Mouse (Mus musculus): ENCODE data around the gene Gng11. TPM values are rescaled to one million over a fixed set of nuclear protein-coding genes. Genes with fewer than 3 reads are reported as not detected.

Gng11 gene
- polyA plus RNA-seq, 1 experiment from 2014 or later: 28.2 TPM

DNA sequence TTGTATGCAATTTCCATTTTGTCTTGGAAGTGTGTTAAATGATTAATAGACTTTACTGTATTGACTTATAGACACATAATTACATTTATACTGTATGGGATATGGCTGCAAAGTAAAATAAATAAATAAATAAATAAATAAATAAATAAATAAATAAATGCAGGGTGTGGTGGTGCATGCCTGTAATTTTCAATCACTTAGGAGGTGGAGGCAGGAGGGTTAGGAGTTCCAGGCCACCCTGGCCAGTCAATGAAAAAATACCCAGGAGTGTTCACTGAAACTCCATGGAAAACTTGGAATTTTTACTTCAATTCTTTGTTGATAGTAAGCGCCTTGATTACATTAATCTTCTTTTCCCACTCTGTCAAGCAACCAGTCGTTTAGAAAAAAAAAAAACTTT lies 1.1 kb downstream of the Gng11 start:
- H3K27ac ChIP-seq: no peak overlapping the region
- H3K27me3 ChIP-seq (replicated peaks): no peaks in the 10 kb centered on the region
- 53% methylated on average over 2 of the region's 2 CpGs for WGBS (ENCODE audit: insufficient replicate concordance)
- peak overlapping the region; percentile 52; the same call in 1 of the 2 replicates for H3K4me3 ChIP-seq
- 0 out of 2 replicates have a peak, but pooled peaks cover 3% of the 10 kb centered on the region for H3K4me1 ChIP-seq
- H3K4me2 ChIP-seq: peak overlapping the region; percentile 67
- no peak overlapping the region for H3K9ac ChIP-seq
- H3K36me3 ChIP-seq: no peaks in the 10 kb centered on the region
- H3K9me3 ChIP-seq (replicated peaks): no peaks in the 10 kb centered on the region
- ATAC-seq: no peak

DNA sequence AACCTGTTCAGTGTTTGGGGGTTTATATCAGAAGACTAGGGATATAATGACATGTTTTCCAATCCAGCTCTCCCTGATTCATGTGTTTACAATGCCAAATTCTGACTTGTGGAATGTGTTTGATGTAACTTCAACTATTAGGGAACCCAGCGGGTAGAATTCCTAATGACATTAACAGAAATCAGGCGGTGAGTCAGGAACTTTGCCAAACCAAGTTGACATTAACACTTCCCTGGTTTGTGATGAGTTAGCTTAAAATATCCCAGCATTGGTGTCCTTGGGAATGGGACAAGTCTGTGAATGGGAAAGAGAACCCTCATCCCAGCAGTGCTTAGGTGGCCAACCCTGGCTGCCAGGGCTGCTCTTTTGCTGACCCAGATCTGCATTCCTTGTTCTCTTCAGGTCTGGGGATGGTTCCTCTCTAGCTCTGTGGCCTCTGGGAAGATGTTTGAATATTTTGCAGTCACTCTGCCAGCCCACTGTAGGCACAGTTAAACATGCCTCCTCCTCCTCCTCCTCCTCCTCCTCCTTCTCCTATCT lies 4.9 kb downstream of the Gng11 start:
- Histone ChIP-seq H3K9me3 (replicated peaks) (no peaks in the 10 kb centered on the region), H3K9ac (no peak overlapping the region), H3K27ac (no peak overlapping the region), H3K4me1 (0 out of 2 replicates have a peak, but pooled peaks cover 3% of the 10 kb centered on the region), H3K4me2 (no peak overlapping the region), H3K4me3 (no peak overlapping the region), H3K36me3 (no peaks in the 10 kb centered on the region), H3K27me3 (replicated peaks) (no peaks in the 10 kb centered on the region)
- ATAC-seq: no peak
- 81% methylated on average over 2 of the region's 2 CpGs for WGBS (ENCODE audit: insufficient replicate concordance)

DNA sequence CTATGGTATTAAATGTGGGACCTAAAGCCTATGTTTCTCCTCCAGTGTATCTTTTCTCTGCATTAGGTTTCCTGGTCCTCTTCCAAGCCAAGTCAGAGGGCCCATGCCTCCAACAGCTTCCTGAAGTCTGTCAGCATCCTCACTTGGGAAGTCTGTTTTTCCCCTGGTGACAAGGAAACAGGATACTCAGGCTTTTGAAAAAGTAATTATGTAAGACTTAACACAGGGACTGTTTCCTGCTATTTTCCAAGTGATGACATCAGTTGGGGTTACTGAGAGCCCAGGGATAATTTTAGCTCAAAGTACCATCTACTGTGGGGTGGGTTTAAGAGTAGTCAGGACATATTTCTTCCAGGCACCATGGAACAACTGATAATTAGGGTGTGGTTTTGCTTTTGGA lies 5.8 kb downstream of the Gng11 start:
- no peak for ATAC-seq
- H3K4me2 ChIP-seq: no peak overlapping the region
- H3K4me1 ChIP-seq: 0 out of 2 replicates have a peak, but pooled peaks cover 3% of the 10 kb centered on the region
- H3K36me3 ChIP-seq: no peaks in the 10 kb centered on the region
- no peak overlapping the region for H3K27ac ChIP-seq
- H3K9ac ChIP-seq: no peak overlapping the region
- no peaks in the 10 kb centered on the region for H3K27me3 ChIP-seq (replicated peaks)
- H3K9me3 ChIP-seq (replicated peaks): no peaks in the 10 kb centered on the region
- no peak overlapping the region for H3K4me3 ChIP-seq

DNA sequence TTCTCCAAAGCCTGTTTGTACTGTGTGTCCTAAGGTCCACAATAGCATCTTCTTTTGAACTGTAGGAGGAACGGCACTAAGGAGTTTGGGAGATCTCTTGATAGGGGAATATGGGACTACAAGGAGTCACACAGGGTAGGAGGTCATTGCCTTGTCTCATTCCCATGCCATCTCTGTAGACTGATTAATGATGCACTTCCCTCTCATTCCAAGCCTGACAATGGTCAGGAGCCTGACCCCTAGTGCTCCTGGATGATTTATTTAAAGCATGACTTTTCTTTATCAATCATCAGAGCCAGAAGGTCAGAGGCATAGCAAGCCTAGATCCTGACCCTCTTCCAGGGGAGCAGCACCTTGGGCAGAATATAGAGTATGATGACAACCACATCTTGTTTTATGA lies 18.9 kb downstream of the Gng11 start:
- no peak overlapping the region for H3K4me3 ChIP-seq
- H3K36me3 ChIP-seq: no peaks in the 10 kb centered on the region
- H3K27ac ChIP-seq: no peak overlapping the region
- WGBS (ENCODE audit: insufficient replicate concordance): 48% methylated on average over 1 of the region's 1 CpGs
- no peak for ATAC-seq
- H3K9me3 ChIP-seq (replicated peaks): no peaks in the 10 kb centered on the region
- H3K9ac ChIP-seq: no peak overlapping the region
- no peaks in the 10 kb centered on the region for H3K27me3 ChIP-seq (replicated peaks)
- H3K4me1 ChIP-seq: no peaks in the 10 kb centered on the region
- H3K4me2 ChIP-seq: no peak overlapping the region

DNA sequence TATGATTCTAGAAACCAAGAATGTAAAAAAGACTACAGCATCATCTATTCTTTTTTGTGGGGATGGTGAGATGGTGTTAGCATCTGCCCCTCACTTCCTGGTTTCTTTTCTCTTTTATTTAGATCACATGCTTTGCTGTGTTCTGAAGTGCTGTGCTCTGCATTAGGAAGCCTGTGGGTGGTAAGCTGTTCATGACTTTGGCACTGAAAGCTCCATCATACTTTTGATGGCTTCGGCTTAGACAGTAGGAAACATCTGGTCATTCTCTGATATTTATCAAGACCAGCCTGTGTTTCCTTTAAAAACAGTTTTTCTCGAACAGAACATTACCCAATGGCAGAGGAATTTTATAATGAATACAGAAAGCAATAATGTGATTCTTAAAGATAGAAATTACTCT lies 22.7 kb downstream of the Gng11 start:
- 30% methylated on average over 2 of the region's 2 CpGs for WGBS (ENCODE audit: insufficient replicate concordance)
- Histone ChIP-seq H3K4me1 (no peaks in the 10 kb centered on the region), H3K4me2 (no peak overlapping the region), H3K4me3 (no peak overlapping the region), H3K27ac (no peak overlapping the region), H3K9ac (no peak overlapping the region), H3K9me3 (replicated peaks) (no peaks in the 10 kb centered on the region), H3K27me3 (replicated peaks) (no peaks in the 10 kb centered on the region), H3K36me3 (no peaks in the 10 kb centered on the region)
- no peak for ATAC-seq

DNA sequence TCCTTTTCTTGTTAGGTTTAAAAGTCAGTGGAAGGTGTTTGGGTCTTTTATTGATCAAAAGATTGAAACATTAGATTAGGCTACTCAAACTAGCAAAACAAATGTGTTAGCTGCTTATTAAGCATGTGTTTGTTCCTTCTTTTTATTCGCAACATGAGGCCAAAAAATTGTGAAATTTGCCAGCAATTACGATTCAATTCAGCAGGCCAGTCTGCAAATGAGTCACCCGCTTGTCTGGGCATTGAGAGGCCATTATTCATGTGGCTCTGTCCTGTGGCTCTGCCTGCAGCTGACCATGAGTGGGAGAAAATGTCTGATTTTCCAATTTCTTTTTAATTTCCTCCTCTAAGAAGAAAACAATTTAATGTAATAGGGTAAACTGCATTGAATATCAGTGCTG lies 27.3 kb downstream of the Gng11 start:
- Histone ChIP-seq H3K9me3 (replicated peaks) (no peaks in the 10 kb centered on the region), H3K4me2 (no peak overlapping the region), H3K36me3 (no peaks in the 10 kb centered on the region), H3K4me1 (no peaks in the 10 kb centered on the region), H3K9ac (no peak overlapping the region), H3K4me3 (no peak overlapping the region), H3K27ac (no peak overlapping the region), H3K27me3 (replicated peaks) (no peaks in the 10 kb centered on the region)
- ATAC-seq: no peak
- whole genome bisulfite sequencing (ENCODE audit: insufficient replicate concordance): 58% methylated on average over 3 of the region's 3 CpGs

DNA sequence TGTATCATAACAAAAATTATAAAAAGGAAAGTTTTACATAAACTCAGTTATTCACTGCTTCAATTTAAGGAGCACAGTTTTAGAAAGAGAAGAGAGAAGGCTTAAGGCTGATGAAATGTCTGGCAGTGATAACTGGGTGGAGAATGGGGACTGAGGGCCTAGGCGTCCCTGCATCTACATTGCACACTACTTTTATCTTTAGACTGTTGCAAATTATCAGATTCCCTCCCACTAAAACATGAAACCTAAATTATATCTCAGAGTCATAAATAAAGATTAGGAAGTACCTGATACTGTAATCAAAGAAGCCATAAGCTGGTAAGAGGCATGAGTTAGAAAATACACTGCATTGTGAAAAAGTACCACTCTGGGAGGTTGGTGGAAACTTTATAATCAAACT lies 38.1 kb downstream of the Gng11 start:
- ATAC-seq: no peak
- no peak overlapping the region for H3K27ac ChIP-seq
- 36% methylated on average over 1 of the region's 1 CpGs for WGBS (ENCODE audit: insufficient replicate concordance)
- no peaks in the 10 kb centered on the region for H3K4me1 ChIP-seq
- no peak overlapping the region for H3K4me2 ChIP-seq
- H3K9me3 ChIP-seq (replicated peaks): no peaks in the 10 kb centered on the region
- no peak overlapping the region for H3K4me3 ChIP-seq
- H3K36me3 ChIP-seq: no peaks in the 10 kb centered on the region
- H3K27me3 ChIP-seq (replicated peaks): no peaks in the 10 kb centered on the region
- no peak overlapping the region for H3K9ac ChIP-seq

DNA sequence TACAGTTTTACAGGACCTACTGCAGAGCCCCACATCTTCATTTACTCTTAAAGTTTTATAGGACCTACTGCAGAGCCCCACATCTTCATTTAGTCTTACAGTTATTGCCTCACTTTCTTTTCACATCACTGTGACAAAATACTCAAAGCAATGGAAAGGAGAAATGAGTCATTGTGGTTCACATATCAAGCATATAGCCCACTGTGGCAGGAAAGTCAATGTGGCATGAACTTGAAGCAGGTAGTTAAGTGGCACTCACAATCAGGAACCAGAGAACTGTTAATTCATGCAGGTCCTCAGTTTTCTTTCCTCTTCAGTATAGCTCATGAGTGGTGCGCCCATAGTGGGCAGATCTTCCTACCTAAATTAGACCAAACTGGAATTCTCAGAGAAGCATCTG lies 43.5 kb downstream of the Gng11 start:
- Histone ChIP-seq H3K4me1 (no peaks in the 10 kb centered on the region), H3K27me3 (replicated peaks) (no peaks in the 10 kb centered on the region), H3K9ac (no peak overlapping the region), H3K9me3 (replicated peaks) (no peaks in the 10 kb centered on the region), H3K4me3 (no peak overlapping the region), H3K27ac (no peak overlapping the region), H3K4me2 (no peak overlapping the region), H3K36me3 (no peaks in the 10 kb centered on the region)
- no peak for ATAC-seq
- WGBS (ENCODE audit: insufficient replicate concordance): 60% methylated on average over 1 of the region's 1 CpGs

DNA sequence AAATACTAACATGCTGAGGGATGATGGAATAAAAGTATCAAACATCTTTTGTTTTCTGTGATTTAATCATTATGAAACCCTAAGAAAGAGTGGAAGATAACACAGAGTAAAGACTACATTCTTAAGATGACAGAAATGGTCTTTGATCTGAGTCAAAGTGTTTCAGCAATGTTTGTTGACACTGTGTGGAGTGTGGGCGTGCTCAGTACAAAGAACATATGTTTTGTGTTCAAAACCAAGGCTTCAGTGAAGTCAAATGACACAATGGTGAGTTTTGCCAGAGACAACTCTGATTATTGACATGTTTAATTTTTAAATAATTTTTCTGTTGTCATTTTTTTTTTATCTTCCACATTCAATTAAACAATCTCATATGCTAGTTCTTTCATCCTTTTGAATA lies 49.1 kb downstream of the Gng11 start:
- no peaks in the 10 kb centered on the region for H3K36me3 ChIP-seq
- H3K4me2 ChIP-seq: no peak overlapping the region
- no peak for ATAC-seq
- H3K9ac ChIP-seq: no peak overlapping the region
- no peaks in the 10 kb centered on the region for H3K9me3 ChIP-seq (replicated peaks)
- H3K4me1 ChIP-seq: no peaks in the 10 kb centered on the region
- no peak overlapping the region for H3K4me3 ChIP-seq
- H3K27ac ChIP-seq: no peak overlapping the region
- 42% methylated on average over 1 of the region's 1 CpGs for WGBS (ENCODE audit: insufficient replicate concordance)
- H3K27me3 ChIP-seq (replicated peaks): no peaks in the 10 kb centered on the region

DNA sequence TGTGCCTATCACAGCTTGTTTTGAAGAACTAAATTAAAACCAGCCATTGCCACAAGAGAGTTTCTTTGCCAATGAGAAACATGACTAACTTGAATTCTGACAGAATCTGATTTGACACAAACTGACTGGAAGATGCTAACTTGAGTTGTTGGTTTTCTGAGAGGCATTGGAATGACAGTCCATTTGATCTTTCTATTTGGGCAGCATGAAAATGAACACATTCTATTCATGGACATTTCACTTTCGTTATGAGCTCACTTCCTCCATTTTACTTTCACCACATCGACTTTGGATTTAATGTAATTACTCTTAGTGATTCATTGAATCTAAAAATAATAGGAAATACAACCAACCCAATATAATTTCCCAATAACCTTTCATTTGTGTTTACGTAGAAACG lies 50.7 kb downstream of the Gng11 start:
- Histone ChIP-seq H3K9ac (no peak overlapping the region), H3K36me3 (no peaks in the 10 kb centered on the region), H3K4me1 (no peaks in the 10 kb centered on the region), H3K9me3 (replicated peaks) (no peaks in the 10 kb centered on the region), H3K27ac (no peak overlapping the region), H3K27me3 (replicated peaks) (no peaks in the 10 kb centered on the region), H3K4me3 (no peak overlapping the region), H3K4me2 (no peak overlapping the region)
- no peak for ATAC-seq
- WGBS (ENCODE audit: insufficient replicate concordance): 72% methylated on average over 4 of the region's 4 CpGs

Other genes starting within 250 kb of the Gng11 start
- gene Calcr, start 239.2 kb upstream of the Gng11 start, polyA plus RNA-seq (2016; fragmentation: Nextera tagmentation; extraction: Ambion mirVana): 0.06 TPM in 1 of 2 replicates, not detected in the other
- 12.3 and 13.8 TPM in 2 replicates for gene Tfpi2, start 15.0 kb upstream of the Gng11 start, polyA plus RNA-seq (2016; fragmentation: Nextera tagmentation; extraction: Ambion mirVana)
- 0.17 TPM in 1 of 2 replicates, not detected in the other for gene Gngt1, start 10.1 kb upstream of the Gng11 start, polyA plus RNA-seq (2016; fragmentation: Nextera tagmentation; extraction: Ambion mirVana)
- 42.1 and 43.1 TPM in 2 replicates for gene Bet1, start 83.1 kb downstream of the Gng11 start, polyA plus RNA-seq (2016; fragmentation: Nextera tagmentation; extraction: Ambion mirVana)